Mouse (Mus musculus) layer of hippocampus, adult 11-12 months (tissue): ENCODE data around the gene Ghdc.

Source experiments
- DNase-seq: peaks from one replicate; pipeline ENCODE4 v3.0.0; 2022; ENCODE audit warnings: low spot score

Gene Ghdc

GRCm38 (mm10) chr11:100782568-100782967 lies 11.8 kb upstream of the Ghdc start:
- DNase-seq, result no peak

- no peak for DNase-seq
Observed at GRCm38 (mm10) chr11:100781763-100782475, 11.2 kb upstream of the Ghdc start.

GRCm38 (mm10) chr11:100780247-100780646 lies 9.5 kb upstream of the Ghdc start:
- no peak for DNase-seq

- no peak for DNase-seq
Observed at GRCm38 (mm10) chr11:100778069-100778468, 7.3 kb upstream of the Ghdc start.

GRCm38 (mm10) chr11:100775921-100776320 lies 5.2 kb upstream of the Ghdc start:
- DNase-seq, result no peak

GRCm38 (mm10) chr11:100774261-100774660 lies 3.5 kb upstream of the Ghdc start:
- no peak for DNase-seq

- DNase-seq, result no peak
Observed at GRCm38 (mm10) chr11:100769980-100770379, 777 bp downstream of the Ghdc start.

GRCm38 (mm10) chr11:100767871-100768270 lies 2.9 kb downstream of the Ghdc start:
- DNase-seq, result no peak

- no peak for DNase-seq
Observed at GRCm38 (mm10) chr11:100766726-100767125, 4.0 kb downstream of the Ghdc start.

- DNase-seq, result no peak
Observed at GRCm38 (mm10) chr11:100762831-100763230, 7.9 kb downstream of the Ghdc start, which contains the start of gene Hcrt. Hcrt (minus strand) TSS chr11:100762931.

GRCm38 (mm10) chr11:100761547-100762045 lies 9.2 kb downstream of the Ghdc start:
- DNase-seq, result peak; percentile 84

- peak; percentile 86 for DNase-seq
Observed at GRCm38 (mm10) chr11:100759611-100760233, 11.0 kb downstream of the Ghdc start, which contains the start of gene Kcnh4. Kcnh4 (minus strand) TSS chr11:100759942.

GRCm38 (mm10) chr11:100758707-100759610 lies 11.8 kb downstream of the Ghdc start:
- no peak for DNase-seq

- no peak for DNase-seq
Observed at GRCm38 (mm10) chr11:100757566-100757965, 13.2 kb downstream of the Ghdc start.

GRCm38 (mm10) chr11:100756476-100756875 lies 14.3 kb downstream of the Ghdc start:
- DNase-seq, result no peak

- no peak for DNase-seq
Observed at GRCm38 (mm10) chr11:100754693-100755057, 16.1 kb downstream of the Ghdc start.

GRCm38 (mm10) chr11:100754021-100754692 lies 16.6 kb downstream of the Ghdc start:
- no peak for DNase-seq

GRCm38 (mm10) chr11:100752294-100752693 lies 18.5 kb downstream of the Ghdc start:
- DNase-seq, result no peak

GRCm38 (mm10) chr11:100750127-100750526 lies 20.6 kb downstream of the Ghdc start:
- DNase-seq, result no peak

GRCm38 (mm10) chr11:100749469-100749868 lies 21.3 kb downstream of the Ghdc start:
- no peak for DNase-seq

GRCm38 (mm10) chr11:100748620-100749019 lies 22.1 kb downstream of the Ghdc start:
- no peak for DNase-seq

GRCm38 (mm10) chr11:100747114-100747513 lies 23.6 kb downstream of the Ghdc start:
- no peak for DNase-seq
